Mouse (Mus musculus): Measurements from ENCODE around the gene Cldn16.
"Not testable (repeated sequence)": the region's sequence is repeated elsewhere in the genome, so short reads cannot be mapped to it uniquely, and the experiment has no call there.

The Cldn16 gene

GRCm38 (mm10) chr16:26462835-26463234 is at the start of gene Cldn16:
Cldn16 (plus strand) TSS chr16:26463135.
- no peak for DNase-seq (ENCODE audit: low spot score in 2 of 2)

- no peak for DNase-seq (ENCODE audit: low spot score in 2 of 2)
Measured at GRCm38 (mm10) chr16:26418616-26419015, 44.3 kb upstream of the Cldn16 start.

GRCm38 (mm10) chr16:26422078-26422477 is 40.9 kb upstream of the Cldn16 start:
- DNase-seq (ENCODE audit: low spot score in 2 of 2): no peak

- DNase-seq (ENCODE audit: low spot score in 2 of 2): peak; percentile 10 to 12
Measured at GRCm38 (mm10) chr16:26430246-26430645, 32.7 kb upstream of the Cldn16 start.

GRCm38 (mm10) chr16:26433486-26433885 is 29.4 kb upstream of the Cldn16 start:
- no peak for DNase-seq (ENCODE audit: low spot score in 2 of 2)

GRCm38 (mm10) chr16:26440031-26440430 is 22.9 kb upstream of the Cldn16 start:
- no peak for DNase-seq (ENCODE audit: low spot score in 2 of 2)

GRCm38 (mm10) chr16:26441156-26441555 is 21.8 kb upstream of the Cldn16 start:
- DNase-seq (ENCODE audit: low spot score in 2 of 2): no peak

GRCm38 (mm10) chr16:26444843-26445242 is 18.1 kb upstream of the Cldn16 start:
- no peak for DNase-seq (ENCODE audit: low spot score in 2 of 2)

- DNase-seq (ENCODE audit: low spot score in 2 of 2): peak; percentile 32 to 33
Measured at GRCm38 (mm10) chr16:26447594-26447993, 15.3 kb upstream of the Cldn16 start.

GRCm38 (mm10) chr16:26454163-26454562 is 8.8 kb upstream of the Cldn16 start:
- DNase-seq (ENCODE audit: low spot score in 2 of 2): no peak

GRCm38 (mm10) chr16:26456182-26456581 is 6.8 kb upstream of the Cldn16 start:
- DNase-seq (ENCODE audit: low spot score in 2 of 2): no peak

GRCm38 (mm10) chr16:26466535-26466934 is 3.6 kb downstream of the Cldn16 start:
- DNase-seq (ENCODE audit: low spot score in 2 of 2): no peak

GRCm38 (mm10) chr16:26471254-26471653 is 8.3 kb downstream of the Cldn16 start:
- no peak for DNase-seq (ENCODE audit: low spot score in 2 of 2)

- DNase-seq (ENCODE audit: low spot score in 2 of 2): no peak
Measured at GRCm38 (mm10) chr16:26495721-26496120, 32.8 kb downstream of the Cldn16 start.

GRCm38 (mm10) chr16:26499705-26500104 is 36.8 kb downstream of the Cldn16 start:
- DNase-seq (ENCODE audit: low spot score in 2 of 2): not testable (repeated sequence)

GRCm38 (mm10) chr16:26500738-26501137 is 37.8 kb downstream of the Cldn16 start:
- no peak for DNase-seq (ENCODE audit: low spot score in 2 of 2)

GRCm38 (mm10) chr16:26504961-26505360 is 42.0 kb downstream of the Cldn16 start:
- no peak for DNase-seq (ENCODE audit: low spot score in 2 of 2)

GRCm38 (mm10) chr16:26519596-26519995 is 56.7 kb downstream of the Cldn16 start:
- peak in 1 of 2 experiments; percentile 4 for DNase-seq (ENCODE audit: low spot score in 2 of 2)

GRCm38 (mm10) chr16:26525832-26526231 is 62.9 kb downstream of the Cldn16 start:
- no peak for DNase-seq (ENCODE audit: low spot score in 2 of 2)

- DNase-seq (ENCODE audit: low spot score in 2 of 2): no peak
Measured at GRCm38 (mm10) chr16:26526669-26527068, 63.7 kb downstream of the Cldn16 start, which contains the start of gene Tmem207. Tmem207 (minus strand) TSS chr16:26526769.

- no peak for DNase-seq (ENCODE audit: low spot score in 2 of 2)
Measured at GRCm38 (mm10) chr16:26527931-26528666, 65.2 kb downstream of the Cldn16 start.

- no peak for DNase-seq (ENCODE audit: low spot score in 2 of 2)
Measured at GRCm38 (mm10) chr16:26530451-26530850, 67.5 kb downstream of the Cldn16 start.

- no peak for DNase-seq (ENCODE audit: low spot score in 2 of 2)
Measured at GRCm38 (mm10) chr16:26532287-26532686, 69.4 kb downstream of the Cldn16 start.
